Mouse (Mus musculus) neural tube, embryonic 10.5 days (tissue): ENCODE data around the gene Grn.

Experiments
- DNase-seq: peaks from one replicate; pipeline ENCODE4 v3.0.0-alpha.2; 2017; ENCODE audit warnings: low spot score; ENCODE audit errors: extremely low spot score

Gene Grn

DNA sequence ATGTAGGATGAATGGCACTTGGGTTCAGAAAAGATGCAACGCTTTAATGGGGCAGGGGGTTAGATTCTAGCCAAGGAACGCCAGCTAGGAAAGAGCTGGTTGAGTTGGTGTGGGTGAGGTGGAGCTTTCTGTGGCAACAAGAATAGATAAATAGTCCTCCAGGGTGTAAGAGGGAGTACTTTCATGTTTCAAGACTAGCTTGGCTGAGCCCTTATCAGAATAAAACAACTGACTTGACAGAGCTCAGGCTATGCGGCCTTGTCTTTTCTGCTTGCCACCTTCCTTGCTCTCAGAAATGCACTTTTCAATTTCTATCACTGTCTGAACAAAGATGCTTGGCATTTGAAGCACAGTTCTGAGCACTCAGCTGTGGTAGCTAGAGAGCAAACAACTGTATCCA lies 44.9 kb downstream of the Grn start:
- no peak for DNase-seq

DNA sequence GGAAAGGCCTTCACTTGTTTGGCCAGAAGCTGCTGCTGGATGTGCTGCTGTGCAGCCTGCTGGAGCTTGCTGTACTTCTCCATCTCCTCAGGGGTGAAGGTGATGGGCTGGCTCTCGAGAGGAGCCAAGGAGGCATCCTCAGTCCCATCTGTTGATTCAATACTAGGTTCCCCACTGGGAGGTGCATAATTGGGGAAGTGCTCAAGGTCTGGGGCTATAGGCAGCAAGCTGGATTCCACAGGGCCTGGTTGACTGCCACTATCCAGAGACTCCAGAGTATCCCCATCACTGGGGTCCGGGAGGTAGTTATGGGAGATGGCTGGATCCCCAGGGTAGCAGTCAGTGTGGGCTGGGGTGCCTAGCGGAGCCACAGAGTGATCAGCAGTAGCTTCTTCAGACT lies 48.6 kb downstream of the Grn start:
- DNase-seq: no peak

- DNase-seq: no peak
These were observed 49.5 kb downstream of the Grn start for GRCm38 (mm10) chr11:102479581-102479980.

GRCm38 (mm10) chr11:102480111-102480510 lies 50.0 kb downstream of the Grn start:
- no peak for DNase-seq

- no peak for DNase-seq
These were observed 50.8 kb downstream of the Grn start for GRCm38 (mm10) chr11:102480897-102481296.

GRCm38 (mm10) chr11:102481779-102482178 lies 51.7 kb downstream of the Grn start:
- no peak for DNase-seq
